Mouse (Mus musculus): ENCODE measurements around the gene Dyrk2.

The Dyrk2 gene

GRCm38 (mm10) chr10:118848501-118848900 lies 21.5 kb downstream of the Dyrk2 start:
- intact Hi-C loops (cut with DNase I) = no loop called here

- intact Hi-C loops (cut with DNase I) = no loop called here
These were observed 22.9 kb downstream of the Dyrk2 start for GRCm38 (mm10) chr10:118846991-118847545.

- intact Hi-C loops (cut with DNase I) = no loop called here
These were observed 29.4 kb downstream of the Dyrk2 start for GRCm38 (mm10) chr10:118840598-118840997.

GRCm38 (mm10) chr10:118839343-118840141 lies 30.5 kb downstream of the Dyrk2 start:
- intact Hi-C loops (cut with DNase I) = no loop called here

GRCm38 (mm10) chr10:118837636-118838035 lies 32.4 kb downstream of the Dyrk2 start:
- intact Hi-C loops (cut with DNase I) = no loop called here

- intact Hi-C loops (cut with DNase I) = no loop called here
These were observed 38.8 kb downstream of the Dyrk2 start for GRCm38 (mm10) chr10:118831190-118831589.

GRCm38 (mm10) chr10:118829641-118830040 lies 40.4 kb downstream of the Dyrk2 start:
- intact Hi-C loops (cut with DNase I) = no loop called here

- intact Hi-C loops (cut with DNase I) = no loop called here
These were observed 42.9 kb downstream of the Dyrk2 start for GRCm38 (mm10) chr10:118827116-118827515.

GRCm38 (mm10) chr10:118824830-118825229 lies 45.2 kb downstream of the Dyrk2 start:
- intact Hi-C loops (cut with DNase I) = no loop called here

- intact Hi-C loops (cut with DNase I) = no loop called here
These were observed 49.1 kb downstream of the Dyrk2 start for GRCm38 (mm10) chr10:118820901-118821300.

GRCm38 (mm10) chr10:118819846-118820245 lies 50.2 kb downstream of the Dyrk2 start:
- intact Hi-C loops (cut with DNase I) = no loop called here

- intact Hi-C loops (cut with DNase I) = no loop called here
These were observed 52.9 kb downstream of the Dyrk2 start for GRCm38 (mm10) chr10:118817089-118817488.

GRCm38 (mm10) chr10:118811945-118812344 lies 58.1 kb downstream of the Dyrk2 start:
- intact Hi-C loops (cut with DNase I) = no loop called here

- intact Hi-C loops (cut with DNase I) = no loop called here
These were observed 58.9 kb downstream of the Dyrk2 start for GRCm38 (mm10) chr10:118810908-118811711.
